Mouse (Mus musculus): ENCODE data around the gene Slc41a1. TPM values are rescaled to one million over a fixed set of nuclear protein-coding genes. Genes with fewer than 3 reads are reported as not detected.

Slc41a1 gene
- polyA plus RNA-seq, 1 experiment from 2014 or later, result 12.7 TPM

- H3K27ac ChIP-seq, result peak overlapping the region; percentile 85
- peak overlapping the region; percentile 84 for H3K9ac ChIP-seq
- peak overlapping the region; percentile 74 for H3K4me3 ChIP-seq
- peaks cover 30% of the 10 kb centered on the region for H3K36me3 ChIP-seq
- H3K4me2 ChIP-seq, result peak overlapping the region; percentile 80
- ATAC-seq (ENCODE audit: insufficient number of reproducible peaks, insufficient read depth, low FRiP score, low TSS enrichment, low read depth), result peak; percentile 32
- H3K4me1 ChIP-seq, result peaks cover 44% of the 10 kb centered on the region
- H3K9me3 ChIP-seq, result no peaks in the 10 kb centered on the region
- H3K27me3 ChIP-seq, result no peaks in the 10 kb centered on the region
- under 1% methylated on average over 21 of the region's 22 CpGs for WGBS
Observed at GRCm38 (mm10) chr1:131828297-131829126, 1.2 kb downstream of the Slc41a1 start.

DNA sequence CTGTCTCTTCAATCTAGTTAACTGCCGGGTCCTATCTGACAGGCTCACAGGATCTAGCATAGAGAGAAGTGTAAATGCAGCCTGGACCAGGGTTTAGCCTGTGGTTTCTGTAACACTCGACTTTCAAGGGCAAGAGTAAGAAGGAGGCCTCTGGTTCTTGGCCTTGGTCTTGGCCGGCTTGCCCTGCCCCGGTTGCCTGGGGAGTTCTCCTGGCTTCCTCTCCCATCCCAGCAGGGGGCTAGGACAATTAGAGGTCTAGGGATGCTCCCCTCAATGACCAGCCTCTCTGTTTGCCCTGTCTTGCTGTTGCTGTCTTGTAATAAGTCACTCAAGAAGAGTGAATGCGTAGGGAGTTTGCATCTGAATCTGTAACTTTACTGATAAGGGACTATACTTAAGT, 2.0 kb downstream of the Slc41a1 start:
- Histone ChIP-seq H3K36me3 (peaks cover 36% of the 10 kb centered on the region), H3K4me2 (peak overlapping the region; percentile 80), H3K27me3 (no peaks in the 10 kb centered on the region), H3K4me3 (peak overlapping the region; percentile 74), H3K27ac (no peak overlapping the region), H3K9me3 (no peaks in the 10 kb centered on the region), H3K9ac (peak overlapping the region; percentile 84), H3K4me1 (peaks cover 51% of the 10 kb centered on the region)
- 42% methylated on average over 5 of the region's 5 CpGs for WGBS
- no peak for ATAC-seq (ENCODE audit: insufficient number of reproducible peaks, insufficient read depth, low FRiP score, low TSS enrichment, low read depth)

DNA sequence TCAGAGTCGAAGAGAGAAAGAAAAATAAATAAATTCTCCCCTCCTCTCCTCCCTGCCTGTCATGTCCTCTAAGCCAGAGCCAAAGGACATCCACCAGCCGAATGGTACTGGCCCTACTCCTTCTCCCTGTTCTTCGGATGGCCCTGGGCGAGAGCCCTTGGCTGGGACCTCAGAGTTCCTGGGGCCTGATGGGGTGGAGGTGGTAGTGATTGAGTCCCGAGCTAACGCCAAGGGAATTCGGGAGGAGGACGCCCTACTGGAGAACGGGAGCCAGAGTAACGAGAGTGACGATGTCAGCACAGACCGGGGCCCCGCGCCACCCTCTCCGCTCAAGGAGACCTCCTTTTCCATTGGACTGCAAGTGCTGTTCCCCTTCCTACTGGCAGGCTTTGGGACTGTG, 3.3 kb downstream of the Slc41a1 start:
- Histone ChIP-seq H3K4me2 (no peak overlapping the region), H3K27me3 (no peaks in the 10 kb centered on the region), H3K9ac (no peak overlapping the region), H3K4me3 (no peak overlapping the region), H3K27ac (no peak overlapping the region), H3K36me3 (peaks cover 48% of the 10 kb centered on the region), H3K4me1 (peaks cover 51% of the 10 kb centered on the region), H3K9me3 (no peaks in the 10 kb centered on the region)
- WGBS, result 90% methylated on average over 15 of the region's 15 CpGs
- ATAC-seq (ENCODE audit: insufficient number of reproducible peaks, insufficient read depth, low FRiP score, low TSS enrichment, low read depth), result no peak

DNA sequence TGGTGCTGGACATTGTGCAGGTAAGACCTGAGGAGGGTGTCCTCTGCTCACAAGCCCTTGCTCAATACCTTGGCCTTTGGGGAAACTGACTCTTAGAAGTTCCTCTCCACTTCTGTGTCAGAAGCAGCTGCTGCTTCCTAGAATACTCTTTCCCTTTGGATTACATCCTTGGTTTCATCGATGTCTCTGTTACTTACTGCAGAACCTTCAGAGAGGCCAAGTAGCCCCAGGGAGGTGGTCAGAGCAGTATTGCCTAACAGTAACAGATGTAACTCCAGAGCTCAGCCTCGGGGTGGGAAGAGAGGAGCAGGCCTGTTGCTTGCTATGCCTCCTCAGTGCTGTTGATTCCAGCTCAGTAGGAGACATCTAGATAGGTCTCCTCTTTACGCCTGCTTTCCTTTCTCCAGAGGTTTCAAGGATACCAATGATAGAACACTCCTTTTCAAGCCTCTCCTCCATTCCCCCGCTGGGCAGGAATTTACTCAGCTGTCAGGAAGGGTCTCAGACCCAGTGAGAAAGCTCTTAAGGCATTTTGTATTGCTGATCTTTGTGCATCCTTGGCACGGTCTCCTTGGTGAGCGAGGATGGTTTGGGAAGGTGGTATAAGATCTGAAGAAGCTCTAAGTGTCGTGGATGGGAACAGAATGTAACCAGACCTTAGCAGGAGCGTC, 3.8 kb downstream of the Slc41a1 start:
- Histone ChIP-seq H3K4me2 (peak overlapping the region; percentile 1; the same call in 1 of the 2 replicates), H3K9ac (no peak overlapping the region; the same call in 1 of the 2 replicates), H3K4me1 (peaks cover 51% of the 10 kb centered on the region), H3K27me3 (no peaks in the 10 kb centered on the region), H3K27ac (no peak overlapping the region), H3K9me3 (no peaks in the 10 kb centered on the region), H3K4me3 (no peak overlapping the region), H3K36me3 (peaks cover 51% of the 10 kb centered on the region)
- no peak for ATAC-seq (ENCODE audit: insufficient number of reproducible peaks, insufficient read depth, low FRiP score, low TSS enrichment, low read depth)
- WGBS, result 75% methylated on average over 8 of the region's 8 CpGs

DNA sequence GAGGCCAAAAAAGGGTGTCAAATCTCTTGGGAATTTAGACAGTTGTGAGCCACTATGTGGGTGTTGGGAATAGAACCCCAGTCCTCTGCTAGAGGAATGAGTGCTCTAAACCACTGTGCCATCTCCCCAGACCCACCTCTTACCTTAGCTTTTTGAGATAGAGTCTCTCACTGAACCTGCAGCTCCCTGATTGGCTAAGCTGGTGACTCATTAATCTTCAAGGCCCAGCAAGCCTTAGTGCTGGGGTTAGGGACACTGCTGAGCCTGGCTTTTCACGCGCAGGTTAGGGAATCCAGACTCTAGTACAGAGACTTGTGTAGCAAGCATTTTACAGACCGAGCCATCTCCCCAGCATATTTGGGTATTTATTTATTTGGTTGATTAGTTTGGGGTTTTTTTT, 9.7 kb downstream of the Slc41a1 start:
- peaks cover 68% of the 10 kb centered on the region for H3K36me3 ChIP-seq
- H3K4me3 ChIP-seq, result no peak overlapping the region
- ATAC-seq (ENCODE audit: insufficient number of reproducible peaks, insufficient read depth, low FRiP score, low TSS enrichment, low read depth), result no peak
- no peaks in the 10 kb centered on the region for H3K9me3 ChIP-seq
- no peak overlapping the region for H3K9ac ChIP-seq
- H3K27ac ChIP-seq, result no peak overlapping the region
- WGBS, result 81% methylated on average over 3 of the region's 3 CpGs
- no peak overlapping the region for H3K4me2 ChIP-seq
- no peaks in the 10 kb centered on the region for H3K27me3 ChIP-seq
- H3K4me1 ChIP-seq, result peaks cover 17% of the 10 kb centered on the region

DNA sequence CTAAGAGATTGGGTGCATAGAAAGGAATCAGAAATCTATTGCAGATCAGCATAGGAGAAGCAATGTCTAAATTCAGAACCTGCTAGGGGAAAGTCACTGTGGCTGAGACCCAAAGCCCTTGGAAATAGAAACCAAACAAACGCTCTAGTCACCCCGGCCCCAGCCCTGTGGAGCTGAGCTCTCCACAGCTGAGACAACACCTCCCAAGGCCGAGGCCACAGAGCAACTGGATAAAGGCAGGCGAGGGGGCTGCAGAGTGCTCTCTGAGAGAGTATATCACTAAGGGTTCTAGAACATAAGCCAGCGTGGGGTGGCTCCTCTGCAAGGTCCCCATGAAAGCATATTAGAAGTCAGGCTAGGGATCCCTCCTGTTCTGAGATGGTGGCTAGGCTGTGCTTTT, 11.2 kb downstream of the Slc41a1 start:
- Histone ChIP-seq H3K9ac (no peak overlapping the region), H3K9me3 (no peaks in the 10 kb centered on the region), H3K4me2 (no peak overlapping the region), H3K27ac (no peak overlapping the region), H3K4me1 (peaks cover 11% of the 10 kb centered on the region), H3K4me3 (no peak overlapping the region), H3K36me3 (peaks cover 73% of the 10 kb centered on the region), H3K27me3 (no peaks in the 10 kb centered on the region)
- no peak for ATAC-seq (ENCODE audit: insufficient number of reproducible peaks, insufficient read depth, low FRiP score, low TSS enrichment, low read depth)
- WGBS, result 85% methylated on average over 5 of the region's 5 CpGs

DNA sequence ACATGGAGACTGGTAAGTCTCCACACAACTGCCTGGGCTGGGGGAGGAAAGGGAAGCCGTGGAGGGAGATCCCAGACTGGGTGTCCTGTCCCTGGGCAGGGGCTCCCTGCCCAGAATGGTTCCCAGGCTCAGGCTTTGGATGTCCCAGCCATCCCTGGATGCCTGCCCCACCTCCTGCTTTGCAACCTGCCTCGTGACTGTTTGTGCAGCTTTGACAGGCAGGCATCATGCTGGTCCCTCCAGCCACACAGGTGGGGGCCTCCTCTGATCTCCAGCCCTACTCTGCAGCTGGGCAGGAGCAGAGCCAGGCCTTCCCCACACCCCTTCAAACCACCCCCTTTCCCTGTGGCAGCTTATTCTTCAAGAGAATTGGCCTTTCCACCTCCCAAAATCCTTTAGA, 12.0 kb downstream of the Slc41a1 start:
- 58% methylated on average over 2 of the region's 2 CpGs for WGBS
- peaks cover 75% of the 10 kb centered on the region for H3K36me3 ChIP-seq
- H3K9ac ChIP-seq, result no peak overlapping the region
- H3K9me3 ChIP-seq, result no peaks in the 10 kb centered on the region
- no peak for ATAC-seq (ENCODE audit: insufficient number of reproducible peaks, insufficient read depth, low FRiP score, low TSS enrichment, low read depth)
- H3K4me3 ChIP-seq, result no peak overlapping the region
- H3K4me2 ChIP-seq, result no peak overlapping the region
- no peaks in the 10 kb centered on the region for H3K27me3 ChIP-seq
- peaks cover 4% of the 10 kb centered on the region for H3K4me1 ChIP-seq
- no peak overlapping the region for H3K27ac ChIP-seq

GRCm38 (mm10) chr1:131842221-131842620, 14.9 kb downstream of the Slc41a1 start:
- H3K4me2 ChIP-seq, result no peak overlapping the region
- no peaks in the 10 kb centered on the region for H3K27me3 ChIP-seq
- no peaks in the 10 kb centered on the region for H3K4me1 ChIP-seq
- H3K4me3 ChIP-seq, result no peak overlapping the region
- WGBS, result 85% methylated on average over 4 of the region's 4 CpGs
- no peaks in the 10 kb centered on the region for H3K9me3 ChIP-seq
- peaks cover 85% of the 10 kb centered on the region for H3K36me3 ChIP-seq
- no peak for ATAC-seq (ENCODE audit: insufficient number of reproducible peaks, insufficient read depth, low FRiP score, low TSS enrichment, low read depth)
- no peak overlapping the region for H3K9ac ChIP-seq
- no peak overlapping the region for H3K27ac ChIP-seq

- no peak for ATAC-seq (ENCODE audit: insufficient number of reproducible peaks, insufficient read depth, low FRiP score, low TSS enrichment, low read depth)
- no peak overlapping the region for H3K4me3 ChIP-seq
- H3K27ac ChIP-seq, result no peak overlapping the region
- 94% methylated on average over 10 of the region's 10 CpGs for WGBS
- no peak overlapping the region for H3K9ac ChIP-seq
- H3K9me3 ChIP-seq, result no peaks in the 10 kb centered on the region
- H3K4me1 ChIP-seq, result no peaks in the 10 kb centered on the region
- peaks cover 87% of the 10 kb centered on the region for H3K36me3 ChIP-seq
- H3K4me2 ChIP-seq, result no peak overlapping the region
- H3K27me3 ChIP-seq, result no peaks in the 10 kb centered on the region
Observed at GRCm38 (mm10) chr1:131843758-131844157, 16.5 kb downstream of the Slc41a1 start.

DNA sequence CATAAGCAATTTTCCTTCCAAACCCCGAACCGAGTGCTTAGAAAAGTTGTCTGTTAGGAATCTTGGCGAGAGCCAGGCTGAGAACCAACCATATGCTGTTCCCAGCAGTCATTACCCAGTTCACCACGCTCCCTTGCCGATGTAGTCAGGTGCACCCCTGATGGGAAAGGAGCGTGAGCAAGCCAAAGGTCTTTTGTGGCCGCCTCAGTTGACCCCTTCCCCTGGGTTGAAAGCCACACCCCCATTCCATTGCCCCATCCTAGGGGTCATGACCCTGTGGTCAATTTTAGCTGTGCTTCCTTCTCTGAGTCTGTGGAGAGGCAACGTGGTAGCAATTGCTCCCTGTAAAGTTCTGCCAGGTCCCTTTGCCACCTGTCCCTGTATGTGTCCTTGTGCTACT, 17.6 kb downstream of the Slc41a1 start:
- Histone ChIP-seq H3K27ac (no peak overlapping the region), H3K27me3 (no peaks in the 10 kb centered on the region), H3K9me3 (no peaks in the 10 kb centered on the region), H3K36me3 (peaks cover 76% of the 10 kb centered on the region), H3K4me2 (no peak overlapping the region), H3K4me3 (no peak overlapping the region), H3K9ac (no peak overlapping the region), H3K4me1 (no peaks in the 10 kb centered on the region)
- ATAC-seq (ENCODE audit: insufficient number of reproducible peaks, insufficient read depth, low FRiP score, low TSS enrichment, low read depth), result no peak
- WGBS, result 70% methylated on average over 8 of the region's 8 CpGs

- H3K9ac ChIP-seq, result no peak overlapping the region
- H3K36me3 ChIP-seq, result peaks cover 62% of the 10 kb centered on the region
- no peaks in the 10 kb centered on the region for H3K4me1 ChIP-seq
- H3K27me3 ChIP-seq, result no peaks in the 10 kb centered on the region
- WGBS, result 73% methylated on average over 5 of the region's 5 CpGs
- H3K4me2 ChIP-seq, result no peak overlapping the region
- no peak overlapping the region for H3K27ac ChIP-seq
- H3K4me3 ChIP-seq, result no peak overlapping the region
- no peaks in the 10 kb centered on the region for H3K9me3 ChIP-seq
- no peak for ATAC-seq (ENCODE audit: insufficient number of reproducible peaks, insufficient read depth, low FRiP score, low TSS enrichment, low read depth)
Observed at GRCm38 (mm10) chr1:131846255-131846654, 19.0 kb downstream of the Slc41a1 start.

GRCm38 (mm10) chr1:131861811-131862210, 34.5 kb downstream of the Slc41a1 start:
- H3K27ac ChIP-seq, result no peak overlapping the region
- WGBS, result 73% methylated on average over 4 of the region's 4 CpGs
- no peak for ATAC-seq (ENCODE audit: insufficient number of reproducible peaks, insufficient read depth, low FRiP score, low TSS enrichment, low read depth)
- H3K4me1 ChIP-seq, result no peaks in the 10 kb centered on the region
- no peaks in the 10 kb centered on the region for H3K36me3 ChIP-seq
- H3K9ac ChIP-seq, result no peak overlapping the region
- no peaks in the 10 kb centered on the region for H3K9me3 ChIP-seq
- no peak overlapping the region for H3K4me2 ChIP-seq
- H3K4me3 ChIP-seq, result no peak overlapping the region
- no peaks in the 10 kb centered on the region for H3K27me3 ChIP-seq

Measured in embryonic facial prominence, embryonic 13.5 days (tissue).